Mouse (Mus musculus) E14TG2a.4 (cell line): ENCODE data around the gene Ccdc69.

Experiments
- CTCF ChIP-seq: conservative IDR thresholded peaks from 2 replicates; pipeline ENCODE4 v1.5.1; 2014; ENCODE audit warnings: low read length
- NANOG ChIP-seq: IDR thresholded peaks from 2 replicates; pipeline ENCODE4 v1.6.1; 2014; ENCODE audit warnings: borderline replicate concordance, low read length, mixed read lengths
- POU5F1 ChIP-seq: IDR thresholded peaks from 2 replicates; pipeline ENCODE4 v1.6.1; 2014; ENCODE audit warnings: low read length, borderline replicate concordance

DNA sequence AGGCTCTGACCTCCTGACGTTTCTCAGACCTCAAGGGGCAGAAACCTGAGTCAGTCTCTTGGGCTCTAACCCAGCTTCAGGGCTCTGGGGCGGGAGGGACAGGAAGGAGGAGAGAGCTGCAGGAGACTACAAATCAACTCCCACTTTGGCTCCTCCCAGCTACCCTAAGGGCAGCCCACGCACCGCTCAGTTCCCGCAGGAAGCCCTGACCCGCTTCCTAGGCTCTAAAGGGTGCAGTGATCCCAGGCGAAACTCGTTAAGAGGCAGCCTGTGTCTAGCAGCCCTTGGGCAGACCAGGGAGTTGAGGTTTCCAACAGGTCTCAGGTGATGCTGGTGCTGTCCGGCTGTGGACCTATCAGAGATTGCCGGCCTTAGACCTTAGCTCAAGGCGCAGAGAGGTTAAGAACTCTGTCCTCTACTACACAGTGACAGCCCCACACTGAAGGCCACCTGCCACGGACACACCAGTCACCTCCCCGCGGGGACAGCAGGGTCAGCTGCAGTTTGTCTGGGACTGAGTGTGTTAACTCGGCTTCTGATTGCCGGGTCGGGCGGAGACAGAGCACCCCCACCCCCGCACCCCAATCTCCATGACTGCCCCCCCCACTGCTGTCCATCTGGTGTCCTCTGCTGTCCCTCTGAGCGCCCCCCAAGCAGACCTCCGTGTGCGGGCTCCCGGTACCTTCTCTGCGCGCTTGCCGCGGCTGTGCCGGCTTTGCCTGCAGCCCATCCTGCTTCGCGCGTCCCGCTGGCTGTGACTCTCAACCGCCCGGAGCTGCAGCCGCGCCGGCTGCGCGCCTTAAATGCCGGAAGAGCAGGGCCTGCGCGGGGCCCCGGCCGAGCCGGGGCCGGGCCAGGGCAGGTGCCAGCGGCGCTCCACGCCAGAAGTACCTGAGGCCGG lies at the start of gene Ccdc69:
- TF ChIP-seq CTCF (no peak), POU5F1 (no peak), NANOG (no peak)
